In genomic region chr11:83043891-83044290, GRCm38 (mm10) we compare ENCODE assay signal across 15 mouse cellular contexts.
"Had no signal": no experiment of that assay in that cellular context is flagged by ENCODE, and none has a peak within 500 bp of the region (broad histone marks: within the 10 kb centered on the region; RNA-seq: fewer than 3 reads in every experiment).

No protein-coding gene starts in this region.

- H3K27ac ChIP-seq: kidney, embryonic 15.5 days; limb, embryonic 12.5 days; limb, embryonic 15.5 days; liver, embryonic 14.5 days; stomach, postnatal 0 days had no signal

- H3K9ac ChIP-seq: kidney, embryonic 15.5 days; limb, embryonic 12.5 days; limb, embryonic 15.5 days; liver, embryonic 14.5 days; liver, postnatal 0 days; lung, embryonic 14.5 days had no signal

- H3K4me2 ChIP-seq: kidney, embryonic 15.5 days; limb, embryonic 12.5 days; limb, embryonic 15.5 days; liver, embryonic 11.5 days; lung, embryonic 14.5 days; midbrain, embryonic 11.5 days had no signal

- H3K4me3 ChIP-seq: kidney, embryonic 15.5 days; limb, embryonic 12.5 days; limb, embryonic 15.5 days had no signal

- H3K9me3 ChIP-seq: kidney, embryonic 15.5 days; limb, embryonic 12.5 days; limb, embryonic 15.5 days had no signal

- H3K4me1 ChIP-seq: kidney, embryonic 15.5 days; limb, embryonic 12.5 days; limb, embryonic 15.5 days had no signal

- H3K27me3 ChIP-seq: kidney, embryonic 15.5 days had no signal

- DNase-seq: kidney, postnatal 10 days; kidney, postnatal 4 days; left cerebral cortex, postnatal 4 days; liver, postnatal 0 days; lung, embryonic 14.5 days; midbrain, embryonic 14.5 days; thymus, postnatal 36 days had no signal

- H3K36me3 ChIP-seq: kidney, embryonic 15.5 days; limb, embryonic 12.5 days; limb, embryonic 15.5 days had no signal

- ATAC-seq: liver, postnatal 0 days; lung, postnatal 0 days had no signal
